Mouse (Mus musculus): ENCODE results near the gene Nhlh2.

GRCm38 (mm10) chr3:102025659-102026058, 15.8 kb downstream of the Nhlh2 start:
- TF ChIP-seq POLR2A (IDR thresholded peaks at IDR 0.05; ENCODE audit: extremely low read depth, insufficient read depth, low read length) (no peak), CTCF (IDR thresholded peaks at IDR 0.05; ENCODE audit: low read depth, low read length) (no peak)
